Mouse (Mus musculus): ENCODE results near the gene Kank2. TPM values are rescaled to one million over a fixed set of nuclear protein-coding genes. Genes with fewer than 3 reads are reported as not detected.
"Not testable (repeated sequence)": the region's sequence is repeated elsewhere in the genome, so short reads cannot be mapped to it uniquely, and the experiment has no call there.

The Kank2 gene
- polyA plus RNA-seq, 1 experiment: 19.7 TPM

DNA sequence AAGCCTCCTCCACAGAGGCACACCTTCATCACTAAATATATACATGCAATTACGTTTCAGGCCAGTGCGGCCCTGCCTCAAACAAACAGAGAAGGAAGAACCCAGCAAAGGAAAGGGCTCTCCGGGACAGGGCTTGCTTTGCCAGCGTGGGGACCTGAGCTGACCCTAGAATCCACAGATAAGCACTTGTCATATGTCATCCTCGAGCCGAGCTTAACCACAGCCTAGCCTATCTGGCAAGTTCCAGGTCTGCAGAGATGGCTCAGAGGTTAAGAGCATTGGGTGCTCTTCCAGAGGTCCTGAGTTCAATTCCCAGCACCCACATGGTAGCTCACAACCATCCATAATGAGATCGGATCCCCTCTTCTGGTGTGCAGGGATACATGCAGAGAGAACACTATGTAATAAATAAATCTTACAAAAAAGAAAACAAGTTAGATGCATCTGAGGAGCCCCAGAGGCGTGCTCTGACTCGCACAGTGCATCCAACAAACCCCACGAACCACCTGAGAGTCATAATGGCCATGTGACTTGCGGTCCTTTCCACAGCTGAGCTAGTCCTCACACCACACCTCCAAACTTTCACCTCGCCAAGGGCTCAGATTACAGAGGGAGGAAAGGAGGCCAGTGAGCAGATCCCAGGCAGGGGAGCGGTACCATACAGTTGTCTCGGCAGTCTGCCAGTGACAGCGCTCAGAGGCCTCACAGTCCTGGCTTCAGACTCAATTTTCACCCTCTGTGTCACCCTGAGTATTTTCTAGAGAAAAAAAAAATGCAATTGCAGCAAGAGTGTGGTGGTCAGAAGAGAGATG is 16.7 kb downstream of the Kank2 start:
- Histone ChIP-seq H3K4me1 (ENCODE audit: control insufficient read depth, insufficient read depth, insufficient read length, low read length) (peaks cover 5% of the 10 kb centered on the region), H3K4me3 (ENCODE audit: insufficient read depth, low read depth, low read length) (no peak overlapping the region), H3K27ac (replicated peaks; ENCODE audit: low read depth, low read length) (no peak overlapping the region)

DNA sequence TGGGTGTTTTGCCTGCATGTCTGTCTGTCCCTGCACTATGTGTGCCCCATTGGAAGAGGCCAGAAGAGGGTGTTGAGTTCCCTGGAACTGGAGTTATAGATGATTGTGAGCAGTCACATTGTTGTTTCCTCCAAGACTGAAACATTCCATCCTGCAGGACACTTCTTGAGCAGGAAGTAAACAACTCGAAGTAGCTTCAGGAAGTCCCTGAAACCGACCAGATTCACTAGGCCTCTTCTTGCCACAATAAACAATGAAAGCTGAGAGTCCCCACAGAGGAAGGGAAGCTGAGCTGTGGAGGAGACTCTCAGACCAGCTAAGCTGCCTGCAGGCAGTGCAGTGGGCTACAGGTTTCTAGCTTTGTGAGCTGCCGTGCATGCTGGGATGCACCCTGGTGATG is 20.8 kb downstream of the Kank2 start:
- Histone ChIP-seq H3K4me3 (ENCODE audit: insufficient read depth, low read depth, low read length) (no peak overlapping the region), H3K27ac (replicated peaks; ENCODE audit: low read depth, low read length) (no peak overlapping the region), H3K4me1 (ENCODE audit: control insufficient read depth, insufficient read depth, insufficient read length, low read length) (no peaks in the 10 kb centered on the region)

DNA sequence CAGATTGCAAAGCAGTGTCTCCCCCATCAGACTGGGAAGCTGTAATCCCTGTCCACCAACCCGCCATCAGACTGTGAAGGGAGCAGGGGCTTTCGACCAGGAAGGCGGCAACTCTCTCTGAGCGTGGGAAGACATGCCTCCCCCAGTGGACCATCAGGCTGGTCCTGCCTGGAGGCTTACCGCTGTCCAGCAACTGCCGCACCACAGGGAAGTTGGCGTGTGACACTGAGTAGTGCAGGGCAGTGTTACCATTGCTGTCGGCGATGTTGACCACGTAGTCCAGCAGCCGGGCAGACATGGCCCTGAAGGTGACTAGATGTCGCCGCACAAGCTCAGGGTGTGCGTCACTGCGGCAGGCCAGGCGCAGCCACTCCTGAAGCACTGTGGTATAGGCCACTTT is 24.2 kb downstream of the Kank2 start:
- no peak overlapping the region for H3K27ac ChIP-seq (replicated peaks; ENCODE audit: low read depth, low read length)
- H3K4me3 ChIP-seq (ENCODE audit: insufficient read depth, low read depth, low read length): no peak overlapping the region
- no peaks in the 10 kb centered on the region for H3K4me1 ChIP-seq (ENCODE audit: control insufficient read depth, insufficient read depth, insufficient read length, low read length)

GRCm38 (mm10) chr9:21773396-21773795 is 25.1 kb downstream of the Kank2 start:
- H3K4me3 ChIP-seq (ENCODE audit: insufficient read depth, low read depth, low read length); H3K27ac ChIP-seq (replicated peaks; ENCODE audit: low read depth, low read length); H3K4me1 ChIP-seq (ENCODE audit: control insufficient read depth, insufficient read depth, insufficient read length, low read length): not testable (repeated sequence)

DNA sequence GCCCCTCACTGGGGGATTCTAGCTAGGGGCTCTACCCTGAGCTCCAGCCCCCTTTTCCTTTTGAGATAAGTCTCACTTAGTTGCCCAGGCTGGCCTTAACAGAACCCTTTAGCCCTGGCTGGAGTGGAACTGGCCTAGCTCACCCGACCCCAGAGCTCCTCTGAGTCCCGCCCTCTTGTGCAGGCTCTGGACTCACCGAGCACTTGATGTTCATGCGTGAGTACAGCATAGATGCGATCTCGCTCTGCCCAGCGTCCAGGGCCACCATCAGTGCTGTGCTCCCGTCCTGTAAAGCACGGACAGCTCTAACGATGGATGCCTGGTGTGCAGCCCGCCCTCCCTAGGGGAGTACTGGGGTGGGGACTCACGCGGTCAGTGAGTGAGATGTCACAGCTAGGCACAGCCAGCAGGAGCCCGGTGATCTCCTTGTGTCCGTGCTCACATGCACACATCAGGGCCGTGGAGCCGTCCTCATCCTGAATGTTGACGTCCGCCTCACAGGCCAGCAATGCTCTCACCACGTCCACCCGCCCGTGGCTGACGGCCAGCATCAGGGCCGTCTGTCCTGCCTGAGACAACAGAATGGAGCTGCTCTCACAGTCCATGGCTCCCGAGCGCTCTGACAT is 28.9 kb downstream of the Kank2 start:
- Histone ChIP-seq H3K27ac (replicated peaks; ENCODE audit: low read depth, low read length) (no peak overlapping the region; the same call in 1 of the 2 replicates), H3K4me3 (ENCODE audit: insufficient read depth, low read depth, low read length) (no peak overlapping the region), H3K4me1 (ENCODE audit: control insufficient read depth, insufficient read depth, insufficient read length, low read length) (0 out of 2 replicates have a peak, but pooled peaks cover 3% of the 10 kb centered on the region)

- Histone ChIP-seq H3K4me3 (ENCODE audit: insufficient read depth, low read depth, low read length) (no peak overlapping the region), H3K4me1 (ENCODE audit: control insufficient read depth, insufficient read depth, insufficient read length, low read length) (peaks cover 5% of the 10 kb centered on the region), H3K27ac (replicated peaks; ENCODE audit: low read depth, low read length) (peak overlapping the region; percentile 54)
Measured at GRCm38 (mm10) chr9:21768511-21769411, 29.8 kb downstream of the Kank2 start.

GRCm38 (mm10) chr9:21767896-21768295 is 30.6 kb downstream of the Kank2 start:
- peak overlapping the region; percentile 54 for H3K27ac ChIP-seq (replicated peaks; ENCODE audit: low read depth, low read length)
- H3K4me1 ChIP-seq (ENCODE audit: control insufficient read depth, insufficient read depth, insufficient read length, low read length): peaks cover 5% of the 10 kb centered on the region
- no peak overlapping the region for H3K4me3 ChIP-seq (ENCODE audit: insufficient read depth, low read depth, low read length)

- H3K27ac ChIP-seq (replicated peaks; ENCODE audit: low read depth, low read length): 0 out of 2 replicates have a peak overlapping the region, but pooled peaks have one; percentile 23
- H3K4me3 ChIP-seq (ENCODE audit: insufficient read depth, low read depth, low read length): no peak overlapping the region
- peaks cover 13% of the 10 kb centered on the region for H3K4me1 ChIP-seq (ENCODE audit: control insufficient read depth, insufficient read depth, insufficient read length, low read length)
Measured at GRCm38 (mm10) chr9:21764084-21764999, 34.2 kb downstream of the Kank2 start.

- H3K27ac ChIP-seq (replicated peaks; ENCODE audit: low read depth, low read length): peak overlapping the region; percentile 28
- peaks cover 10% of the 10 kb centered on the region for H3K4me1 ChIP-seq (ENCODE audit: control insufficient read depth, insufficient read depth, insufficient read length, low read length)
- H3K4me3 ChIP-seq (ENCODE audit: insufficient read depth, low read depth, low read length): no peak overlapping the region
Measured at GRCm38 (mm10) chr9:21762135-21762534, 36.4 kb downstream of the Kank2 start.

GRCm38 (mm10) chr9:21760155-21761088 is 38.1 kb downstream of the Kank2 start, which contains the start of gene Spc24:
Gene Spc24, minus strand, starts transcription at chr9:21760303.
- peaks cover 10% of the 10 kb centered on the region for H3K4me1 ChIP-seq (ENCODE audit: control insufficient read depth, insufficient read depth, insufficient read length, low read length)
- H3K27ac ChIP-seq (replicated peaks; ENCODE audit: low read depth, low read length): no peak within 1 kb of the TSS
- peak within 1 kb of the TSS; percentile 62 for H3K4me3 ChIP-seq (ENCODE audit: insufficient read depth, low read depth, low read length)

GRCm38 (mm10) chr9:21759718-21760117 is 38.8 kb downstream of the Kank2 start:
- Histone ChIP-seq H3K27ac (replicated peaks; ENCODE audit: low read depth, low read length) (no peak overlapping the region), H3K4me3 (ENCODE audit: insufficient read depth, low read depth, low read length) (peak overlapping the region; percentile 62), H3K4me1 (ENCODE audit: control insufficient read depth, insufficient read depth, insufficient read length, low read length) (peaks cover 13% of the 10 kb centered on the region)

DNA sequence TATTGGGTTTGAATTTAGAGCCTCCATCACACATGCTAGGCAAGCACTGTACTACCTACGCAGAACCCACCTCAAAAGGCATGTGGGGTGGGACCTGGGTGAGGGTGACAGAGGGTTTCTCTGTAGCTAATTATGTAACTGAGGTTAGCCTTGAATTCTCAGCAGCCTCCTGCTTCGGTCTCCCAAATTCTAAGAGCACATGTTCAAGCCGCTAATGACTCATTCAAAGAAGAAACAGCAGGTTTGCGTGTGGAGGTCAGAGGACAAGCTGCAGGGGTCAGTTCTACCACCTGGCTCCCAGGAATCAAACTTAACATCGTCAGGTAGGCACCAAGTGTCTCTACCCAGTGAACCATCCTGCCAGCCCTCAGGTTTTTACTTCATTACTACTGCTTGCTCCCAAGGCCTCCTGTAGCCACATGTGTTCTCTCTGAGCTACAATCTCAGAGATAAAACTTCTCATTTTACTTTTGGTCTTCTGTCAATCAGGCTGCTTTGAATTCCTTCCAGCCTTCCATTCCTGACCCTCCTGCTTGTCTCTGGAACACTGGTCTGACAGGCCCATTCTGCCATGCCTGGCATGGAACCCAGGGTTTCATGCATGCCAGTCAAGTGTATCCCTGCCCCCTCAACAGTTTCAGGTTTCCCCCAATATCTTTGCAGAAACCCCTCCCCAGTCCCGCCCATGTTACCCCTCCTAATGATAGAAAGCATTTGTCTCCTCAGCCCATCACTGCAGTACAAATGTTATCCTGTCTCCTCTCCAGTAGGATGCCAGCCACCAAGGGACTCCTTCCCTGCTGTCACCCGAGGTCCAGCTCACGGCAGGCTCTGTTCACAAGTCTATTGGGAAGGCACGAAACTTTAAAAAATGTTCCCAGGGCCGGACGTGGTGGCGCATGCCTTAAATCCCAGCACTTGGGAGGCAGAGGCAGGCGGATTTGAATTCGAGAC is 39.7 kb downstream of the Kank2 start:
- H3K4me3 ChIP-seq (ENCODE audit: insufficient read depth, low read depth, low read length): 0 out of 2 replicates have a peak overlapping the region, but pooled peaks have one; percentile 62
- no peak overlapping the region for H3K27ac ChIP-seq (replicated peaks; ENCODE audit: low read depth, low read length)

More for the DNA sequence above, 39.7 kb downstream of the Kank2 start:
- H3K4me1 ChIP-seq (ENCODE audit: control insufficient read depth, insufficient read depth, insufficient read length, low read length): peaks cover 14% of the 10 kb centered on the region; the same call in 1 of the 2 replicates
